Mouse (Mus musculus) liver, adult 2 months (tissue): ENCODE results near the gene Tmem30a. TPM values are rescaled to one million over a fixed set of nuclear protein-coding genes. Genes with fewer than 3 reads are reported as not detected.
A peak's percentile ranks its signal among the peaks of the same experiment; 100 is the strongest.

Experiments
- DNase-seq: peaks from one replicate; pipeline ENCODE4 v3.0.0-alpha.2; 2011; ENCODE audit warnings: low read depth, low spot score; ENCODE audit errors: extremely low read depth
- H3K27ac ChIP-seq: fragments of 200-500 bp; replicated peaks from 2 replicates; pipeline ENCODE4 v1.5.1; 2012; ENCODE audit warnings: low read depth, mild to moderate bottlenecking, control low read depth, inconsistent platforms, low read length; ENCODE audit not compliant: insufficient read depth
- H3K27me3 ChIP-seq: fragments of 200-500 bp; 2 replicates; pipeline ENCODE4 v1.6.1; 2012; ENCODE audit warnings: mild to moderate bottlenecking, moderate library complexity, low read length, inconsistent platforms; ENCODE audit not compliant: control insufficient read depth, insufficient read depth
- H3K36me3 ChIP-seq: fragments of 200-500 bp; 2 replicates; pipeline ENCODE4 v1.6.1; 2012; ENCODE audit warnings: low read length, inconsistent platforms; ENCODE audit not compliant: control insufficient read depth, insufficient read depth
- H3K4me1 ChIP-seq: fragments of 200-500 bp; 2 replicates; pipeline ENCODE4 v1.6.1; 2011; ENCODE audit warnings: low read length; ENCODE audit not compliant: control insufficient read depth, insufficient read depth
- H3K4me3 ChIP-seq: fragments of 200-500 bp; 2 replicates; pipeline ENCODE4 v1.5.1; 2011; ENCODE audit warnings: low read depth, mild to moderate bottlenecking, control low read depth, low read length, moderate library complexity; ENCODE audit not compliant: insufficient read depth
- H3K79me2 ChIP-seq: fragments of 200-500 bp; 2 replicates; pipeline ENCODE4 v1.6.1; 2012; ENCODE audit warnings: inconsistent platforms, mild to moderate bottlenecking, low read length, moderate library complexity; ENCODE audit not compliant: control insufficient read depth, insufficient read depth
- H3K9ac ChIP-seq: fragments of 200-500 bp; 2 replicates; pipeline ENCODE4 v1.6.1; 2012; ENCODE audit warnings: low read depth, mild to moderate bottlenecking, control low read depth, inconsistent platforms, low read length
- CTCF ChIP-seq: fragments of 200-500 bp; IDR thresholded peaks from 2 replicates; pipeline ENCODE4 v1.5.1; 2011; ENCODE audit warnings: low read depth, low read length, control low read depth
- POLR2A ChIP-seq: fragments of 200-500 bp; IDR thresholded peaks from 2 replicates; pipeline ENCODE4 v1.6.1; 2011; ENCODE audit warnings: low read length, control low read depth; ENCODE audit not compliant: insufficient read depth; ENCODE audit errors: extremely low read depth
- WGBS: fragments of 180-500 bp; shearing (Covaris S2); methylation state at CpG from one replicate; pipeline ENCODE4 v1.1.7; 2018; 5-methylcytosine and 5-hydroxymethylcytosine counted together
- polyA plus RNA-seq: library from polyadenylated mRNA; depleted of rRNA; stranded (reverse); fragments of >200 nt; gene quantifications from 2 replicates; pipeline ENCODE4 v1.2.3, GENCODE M21; 2012; rRNA removed
- total RNA-seq: library from RNA; depleted of rRNA; stranded (reverse); fragments of >200 nt; gene quantifications from 2 replicates; pipeline ENCODE4 v1.2.3, GENCODE M21; 2014; rRNA removed

Gene Tmem30a
- 150 and 156 TPM in 2 replicates for total RNA-seq
- 54.0 and 58.9 TPM in 2 replicates for polyA plus RNA-seq

- peaks cover 15% of the 10 kb centered on the region for H3K79me2 ChIP-seq
- under 1% methylated on average over 91 of the region's 91 CpGs for WGBS
- H3K9ac ChIP-seq: peak within 1 kb of the TSS; percentile 95
- peaks cover 30% of the 10 kb centered on the region for H3K4me1 ChIP-seq
- no peaks in the 10 kb centered on the region for H3K36me3 ChIP-seq
- DNase-seq: peak; percentile 96
- H3K27ac ChIP-seq: peak within 1 kb of the TSS; percentile 93
- TF ChIP-seq CTCF (no peak), POLR2A (peak; percentile 80)
- H3K27me3 ChIP-seq: no peaks in the 10 kb centered on the region
- peak within 1 kb of the TSS; percentile 96 for H3K4me3 ChIP-seq
These were observed at the start of gene Tmem30a for GRCm38 (mm10) chr9:79792841-79793835. Gene Tmem30a (minus strand): TSS chr9:79793507.

DNA sequence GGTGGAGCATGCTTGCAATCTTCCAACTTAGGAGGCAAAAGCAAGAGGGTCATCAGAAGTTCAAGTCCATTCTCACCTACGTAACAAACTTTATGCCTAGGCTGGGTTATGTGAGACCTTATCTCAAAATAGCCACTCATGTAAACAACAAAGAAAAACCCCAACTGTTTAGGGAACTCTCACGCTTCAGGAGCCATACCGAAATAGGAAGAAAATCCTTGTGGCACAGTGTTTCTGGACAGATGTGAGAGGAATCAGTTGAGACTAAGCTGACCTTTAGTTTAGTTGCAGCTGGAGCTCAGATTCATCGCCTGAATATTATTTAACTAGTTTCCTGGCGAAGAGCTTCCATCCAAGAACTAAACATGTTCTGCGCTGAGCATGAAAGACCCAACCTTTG lies 49.3 kb upstream of the Tmem30a start:
- no peaks in the 10 kb centered on the region for H3K27me3 ChIP-seq
- H3K79me2 ChIP-seq: no peaks in the 10 kb centered on the region
- H3K36me3 ChIP-seq: no peaks in the 10 kb centered on the region
- TF ChIP-seq POLR2A (no peak), CTCF (no peak)
- WGBS: 78% methylated on average over 6 of the region's 6 CpGs
- no peak overlapping the region for H3K4me3 ChIP-seq
- no peak overlapping the region for H3K9ac ChIP-seq
- no peak for DNase-seq
- H3K4me1 ChIP-seq: no peaks in the 10 kb centered on the region
- H3K27ac ChIP-seq: no peak overlapping the region

DNA sequence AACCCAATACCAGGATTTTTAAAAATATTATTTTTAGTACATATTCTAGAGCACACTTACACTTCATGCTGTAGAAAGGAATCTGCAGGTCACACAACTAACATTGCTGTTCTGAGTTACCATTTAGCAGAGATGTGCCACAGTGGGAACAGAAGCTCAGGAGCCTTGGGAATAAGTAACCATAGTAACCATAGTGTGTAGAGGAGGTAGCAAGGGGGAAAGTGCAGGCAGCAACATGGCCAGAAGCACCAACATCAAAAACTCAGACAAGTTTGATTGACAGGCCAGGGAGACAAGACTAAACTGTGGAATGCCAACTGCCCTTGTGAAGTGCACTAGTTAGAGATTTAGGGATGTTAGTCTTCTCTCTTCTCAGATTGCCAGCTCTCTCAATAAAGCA lies 48.7 kb upstream of the Tmem30a start:
- no peaks in the 10 kb centered on the region for H3K36me3 ChIP-seq
- no peak for DNase-seq
- H3K79me2 ChIP-seq: no peaks in the 10 kb centered on the region
- no peak overlapping the region for H3K4me3 ChIP-seq
- H3K27me3 ChIP-seq: no peaks in the 10 kb centered on the region
- H3K4me1 ChIP-seq: no peaks in the 10 kb centered on the region
- TF ChIP-seq CTCF (no peak), POLR2A (no peak)
- H3K9ac ChIP-seq: no peak overlapping the region
- no peak overlapping the region for H3K27ac ChIP-seq

DNA sequence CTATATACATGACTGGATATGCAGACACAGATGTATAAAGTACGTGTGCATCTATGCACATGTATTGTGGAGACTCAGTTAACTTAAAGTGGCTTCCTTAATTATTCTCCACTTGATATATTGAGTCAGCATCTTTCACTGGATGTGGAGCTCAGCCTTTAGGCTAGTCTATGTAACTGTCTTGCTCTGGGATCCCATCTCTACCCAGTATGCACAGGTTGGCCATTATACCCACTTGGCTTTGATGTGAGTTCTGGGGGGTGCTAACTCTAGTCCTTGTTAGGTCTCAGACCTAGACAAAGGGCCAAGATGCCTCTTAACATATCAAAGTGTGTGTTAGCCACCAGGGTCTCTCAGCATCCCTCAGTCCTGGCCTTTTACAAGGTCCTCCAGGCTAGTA lies 38.0 kb upstream of the Tmem30a start:
- Histone ChIP-seq H3K4me3 (no peak overlapping the region), H3K27ac (no peak overlapping the region), H3K9ac (no peak overlapping the region), H3K79me2 (no peaks in the 10 kb centered on the region), H3K36me3 (no peaks in the 10 kb centered on the region), H3K4me1 (no peaks in the 10 kb centered on the region), H3K27me3 (0 out of 2 replicates have a peak, but pooled peaks cover 2% of the 10 kb centered on the region)
- 88% methylated on average over 1 of the region's 1 CpGs for WGBS
- TF ChIP-seq CTCF: no peak
- TF ChIP-seq POLR2A: no peak
- no peak for DNase-seq

GRCm38 (mm10) chr9:79830874-79831273 lies 37.6 kb upstream of the Tmem30a start:
- 57% methylated on average over 4 of the region's 4 CpGs for WGBS
- TF ChIP-seq POLR2A (no peak), CTCF (no peak)
- no peaks in the 10 kb centered on the region for H3K79me2 ChIP-seq
- no peak overlapping the region for H3K9ac ChIP-seq
- DNase-seq: no peak
- H3K27ac ChIP-seq: no peak overlapping the region
- 0 out of 2 replicates have a peak, but pooled peaks cover 2% of the 10 kb centered on the region for H3K27me3 ChIP-seq
- H3K36me3 ChIP-seq: no peaks in the 10 kb centered on the region
- no peaks in the 10 kb centered on the region for H3K4me1 ChIP-seq
- H3K4me3 ChIP-seq: no peak overlapping the region
